Mouse (Mus musculus) ES-Bruce4 (cell line): ENCODE data around the gene Rai14. TPM values are rescaled to one million over a fixed set of nuclear protein-coding genes. Genes with fewer than 3 reads are reported as not detected.

Experiments used
- H3K27ac ChIP-seq: 2 replicates; pipeline ENCODE4 v1.5.1; 2012; ENCODE audit warnings: low read length, inconsistent platforms; ENCODE audit not compliant: insufficient read depth
- H3K27me3 ChIP-seq: 2 replicates; pipeline ENCODE4 v1.6.1; 2012; ENCODE audit warnings: mild to moderate bottlenecking, low read length, inconsistent platforms; ENCODE audit not compliant: control insufficient read depth, poor library complexity, insufficient read depth, severe bottlenecking
- H3K36me3 ChIP-seq: 2 replicates; pipeline ENCODE4 v1.6.1; 2012; ENCODE audit warnings: inconsistent platforms, mild to moderate bottlenecking, low read length, moderate library complexity; ENCODE audit not compliant: control insufficient read depth, poor library complexity, insufficient read depth, severe bottlenecking
- H3K4me1 ChIP-seq: one replicate; pipeline ENCODE4 v1.8.1; 2011; ENCODE audit warnings: low read length; ENCODE audit not compliant: control insufficient read depth, insufficient read depth
- H3K4me3 ChIP-seq: 2 replicates; pipeline ENCODE4 v1.5.1; 2011; ENCODE audit warnings: low read depth, mild to moderate bottlenecking, low read length
- H3K9ac ChIP-seq: 2 replicates; pipeline ENCODE4 v1.6.1; 2012; ENCODE audit warnings: low read depth, mild to moderate bottlenecking, inconsistent platforms; ENCODE audit not compliant: poor library complexity, severe bottlenecking
- H3K9me3 ChIP-seq: replicated peaks from 2 replicates; pipeline ENCODE4 v1.6.1; 2012; ENCODE audit warnings: mild to moderate bottlenecking, low read length, inconsistent platforms; ENCODE audit not compliant: control insufficient read depth, poor library complexity, insufficient read depth, severe bottlenecking
- CTCF ChIP-seq: IDR thresholded peaks from one replicate; pipeline ENCODE4 v1.8.1; 2011; ENCODE audit warnings: low read depth, low read length
- EP300 ChIP-seq: IDR thresholded peaks from 2 replicates; pipeline ENCODE4 v1.6.1; 2011; ENCODE audit warnings: low read depth, low read length; ENCODE audit not compliant: insufficient read depth
- POLR2A ChIP-seq: IDR thresholded peaks from one replicate; pipeline ENCODE4 v1.8.1; 2011; ENCODE audit warnings: low read length; ENCODE audit not compliant: insufficient read depth
- polyA plus RNA-seq: library from polyadenylated mRNA; stranded (reverse); fragments of >200 nt; gene quantifications from 2 replicates; pipeline ENCODE4 v1.2.4, GENCODE M21; 2011; ENCODE audit warnings: low read depth; ENCODE audit not compliant: missing spikeins, insufficient read depth, insufficient read length

Gene Rai14
- polyA plus RNA-seq, 1 experiment: 80.9 TPM

GRCm38 (mm10) chr15:10621194-10621593 is 93.2 kb downstream of the Rai14 start:
- H3K4me1 ChIP-seq: no peaks in the 10 kb centered on the region
- H3K9me3 ChIP-seq: no peaks in the 10 kb centered on the region
- peaks cover 2% of the 10 kb centered on the region; the same call in 1 of the 2 replicates for H3K36me3 ChIP-seq
- H3K4me3 ChIP-seq: no peak overlapping the region
- H3K27me3 ChIP-seq: no peaks in the 10 kb centered on the region
- no peak for TF ChIP-seq EP300
- no peak for TF ChIP-seq CTCF
- TF ChIP-seq POLR2A: no peak
- no peak overlapping the region for H3K27ac ChIP-seq
- no peak overlapping the region for H3K9ac ChIP-seq

GRCm38 (mm10) chr15:10619678-10620077 is 94.7 kb downstream of the Rai14 start:
- H3K27me3 ChIP-seq: no peaks in the 10 kb centered on the region
- no peaks in the 10 kb centered on the region for H3K4me1 ChIP-seq
- peaks cover 2% of the 10 kb centered on the region; the same call in 1 of the 2 replicates for H3K36me3 ChIP-seq
- no peak overlapping the region for H3K4me3 ChIP-seq
- TF ChIP-seq CTCF (no peak), POLR2A (no peak), EP300 (no peak)
- H3K9ac ChIP-seq: no peak overlapping the region
- H3K27ac ChIP-seq: no peak overlapping the region
- H3K9me3 ChIP-seq: no peaks in the 10 kb centered on the region

- no peak for TF ChIP-seq EP300
- TF ChIP-seq CTCF: no peak
- TF ChIP-seq POLR2A: no peak
- H3K36me3 ChIP-seq: peaks cover 2% of the 10 kb centered on the region; the same call in 1 of the 2 replicates
Observed at GRCm38 (mm10) chr15:10618276-10618675, 96.1 kb downstream of the Rai14 start.

GRCm38 (mm10) chr15:10616001-10616400 is 98.4 kb downstream of the Rai14 start:
- Histone ChIP-seq H3K4me3 (no peak overlapping the region), H3K9me3 (no peaks in the 10 kb centered on the region), H3K4me1 (no peaks in the 10 kb centered on the region), H3K9ac (no peak overlapping the region), H3K27me3 (no peaks in the 10 kb centered on the region), H3K27ac (no peak overlapping the region), H3K36me3 (0 out of 2 replicates have a peak, but pooled peaks cover 2% of the 10 kb centered on the region)
- no peak for TF ChIP-seq POLR2A
- TF ChIP-seq CTCF: no peak
- TF ChIP-seq EP300: no peak

More at GRCm38 (mm10) chr15:10618276-10618675, 96.1 kb downstream of the Rai14 start:
- Histone ChIP-seq H3K4me1 (no peaks in the 10 kb centered on the region), H3K27ac (no peak overlapping the region), H3K27me3 (no peaks in the 10 kb centered on the region), H3K4me3 (no peak overlapping the region), H3K9ac (no peak overlapping the region), H3K9me3 (no peaks in the 10 kb centered on the region)

- H3K9me3 ChIP-seq: no peaks in the 10 kb centered on the region
- no peaks in the 10 kb centered on the region for H3K36me3 ChIP-seq
- H3K9ac ChIP-seq: no peak overlapping the region
- TF ChIP-seq POLR2A (no peak), EP300 (no peak), CTCF (no peak)
- H3K4me1 ChIP-seq: no peaks in the 10 kb centered on the region
- H3K27me3 ChIP-seq: no peaks in the 10 kb centered on the region
- H3K27ac ChIP-seq: no peak overlapping the region
- no peak overlapping the region for H3K4me3 ChIP-seq
Observed at GRCm38 (mm10) chr15:10611040-10611439, 103.4 kb downstream of the Rai14 start.

GRCm38 (mm10) chr15:10609107-10609506 is 105.3 kb downstream of the Rai14 start:
- Histone ChIP-seq H3K9me3 (no peaks in the 10 kb centered on the region), H3K27ac (no peak overlapping the region), H3K9ac (no peak overlapping the region), H3K36me3 (no peaks in the 10 kb centered on the region), H3K27me3 (no peaks in the 10 kb centered on the region), H3K4me3 (no peak overlapping the region), H3K4me1 (no peaks in the 10 kb centered on the region)
- TF ChIP-seq EP300: no peak
- no peak for TF ChIP-seq POLR2A
- TF ChIP-seq CTCF: no peak
